Mouse (Mus musculus) heart, adult 2 months (tissue): ENCODE measurements around the gene Ntn1. TPM values are rescaled to one million over a fixed set of nuclear protein-coding genes. Genes with fewer than 3 reads are reported as not detected.
A peak's percentile ranks its signal among the peaks of the same experiment; 100 is the strongest.

Source experiments
- DNase-seq, 2 experiments: peaks; one replicate each; pipeline ENCODE4 v3.0.0; 2021
- H3K27ac ChIP-seq: fragments of 200-600 bp; 2 replicates; pipeline ENCODE4 v1.8.1; 2022
- H3K27me3 ChIP-seq: fragments of 200-500 bp; 2 replicates; pipeline ENCODE4 v1.6.1; 2012; ENCODE audit warnings: mild to moderate bottlenecking, low read length, inconsistent platforms, mixed read lengths; ENCODE audit not compliant: control insufficient read depth, insufficient read depth
- H3K36me3 ChIP-seq: fragments of 200-500 bp; 2 replicates; pipeline ENCODE4 v1.6.1; 2012; ENCODE audit warnings: low read length, inconsistent platforms; ENCODE audit not compliant: control insufficient read depth, insufficient read depth
- H3K4me1 ChIP-seq: fragments of 200-500 bp; 2 replicates; pipeline ENCODE4 v1.6.1; 2011; ENCODE audit warnings: low read length; ENCODE audit not compliant: control insufficient read depth, insufficient read depth
- H3K4me3 ChIP-seq: fragments of 200-600 bp; 2 replicates; pipeline ENCODE4 v1.8.1; 2022
- H3K79me2 ChIP-seq: fragments of 200-500 bp; replicated peaks from 2 replicates; pipeline ENCODE4 v1.6.1; 2012; ENCODE audit warnings: mild to moderate bottlenecking, inconsistent platforms, low read length, moderate library complexity, mixed read lengths; ENCODE audit not compliant: control insufficient read depth, insufficient read depth
- H3K9ac ChIP-seq: fragments of 200-500 bp; 2 replicates; pipeline ENCODE4 v1.6.1; 2012; ENCODE audit warnings: low read depth, mild to moderate bottlenecking, control low read depth, inconsistent platforms, low read length, mixed read lengths
- CTCF ChIP-seq: fragments of 200-600 bp; IDR thresholded peaks from 2 replicates; pipeline ENCODE4 v1.8.1; 2022; ENCODE audit warnings: antibody characterized with exemption, mild to moderate bottlenecking, moderate library complexity
- EP300 ChIP-seq: fragments of 200-500 bp; IDR thresholded peaks from 2 replicates; pipeline ENCODE4 v1.6.1; 2011; ENCODE audit warnings: low read depth, low read length, control low read depth; ENCODE audit not compliant: insufficient read depth
- POLR2A ChIP-seq: fragments of 200-500 bp; IDR thresholded peaks from 2 replicates; pipeline ENCODE4 v1.6.1; 2011; ENCODE audit warnings: mild to moderate bottlenecking, low read depth, low read length, control low read depth; ENCODE audit not compliant: insufficient read depth
- WGBS: fragments of 180-500 bp; shearing (Covaris S2); methylation state at CpG from one replicate; pipeline ENCODE4 v1.1.7; 2018; 5-methylcytosine and 5-hydroxymethylcytosine counted together
- intact Hi-C: fragments of 180-260 bp; cut with DNase I; formaldehyde crosslinking; loops from one replicate; pipeline ENCODE4 v1.15.1; 2025
- polyA plus RNA-seq: library from polyadenylated mRNA; depleted of rRNA; stranded (reverse); fragments of >200 nt; gene quantifications from 2 replicates; pipeline ENCODE4 v1.2.3, GENCODE M21; 2012
- total RNA-seq, 2 experiments: library from RNA; stranded (reverse); gene quantifications; 2 replicates each; pipeline ENCODE4 v1.2.3; 2021

Gene Ntn1
- total and polyA plus RNA-seq, 3 experiments, result 32.4 to 70.5 (median 55.1) TPM

- Histone ChIP-seq H3K9ac (no peak overlapping the region), H3K27ac (no peak overlapping the region), H3K27me3 (no peaks in the 10 kb centered on the region), H3K4me1 (peaks cover 13% of the 10 kb centered on the region), H3K36me3 (no peaks in the 10 kb centered on the region; the same call in 1 of the 2 replicates), H3K4me3 (no peak overlapping the region), H3K79me2 (no peaks in the 10 kb centered on the region)
- intact Hi-C loops, result no loop called here
- WGBS, result 91% methylated on average over 12 of the region's 12 CpGs
- no peak for DNase-seq
- TF ChIP-seq CTCF (no peak), EP300 (no peak), POLR2A (no peak)
Observed at GRCm38 (mm10) chr11:68348851-68349250, 51.8 kb downstream of the Ntn1 start.

- Histone ChIP-seq H3K4me3 (no peak overlapping the region), H3K4me1 (peaks cover 13% of the 10 kb centered on the region), H3K9ac (no peak overlapping the region), H3K27ac (no peak overlapping the region), H3K27me3 (no peaks in the 10 kb centered on the region), H3K79me2 (no peaks in the 10 kb centered on the region), H3K36me3 (no peaks in the 10 kb centered on the region; the same call in 1 of the 2 replicates)
- WGBS, result 79% methylated on average over 6 of the region's 6 CpGs
- intact Hi-C loops, result no loop called here
- no peak for TF ChIP-seq EP300
- TF ChIP-seq CTCF, result no peak
- no peak for TF ChIP-seq POLR2A
- DNase-seq, result no peak
Observed at GRCm38 (mm10) chr11:68348083-68348482, 52.5 kb downstream of the Ntn1 start.

GRCm38 (mm10) chr11:68347508-68347907 lies 53.1 kb downstream of the Ntn1 start:
- no peak overlapping the region for H3K9ac ChIP-seq
- no peaks in the 10 kb centered on the region for H3K27me3 ChIP-seq
- DNase-seq, result no peak
- 85% methylated on average over 5 of the region's 5 CpGs for WGBS
- no peaks in the 10 kb centered on the region; the same call in 1 of the 2 replicates for H3K36me3 ChIP-seq
- no peak overlapping the region for H3K27ac ChIP-seq
- TF ChIP-seq POLR2A, result no peak
- no peak for TF ChIP-seq EP300
- TF ChIP-seq CTCF, result no peak
- no peaks in the 10 kb centered on the region for H3K79me2 ChIP-seq
- intact Hi-C loops, result no loop called here
- H3K4me3 ChIP-seq, result no peak overlapping the region
- H3K4me1 ChIP-seq, result peaks cover 14% of the 10 kb centered on the region

GRCm38 (mm10) chr11:68346099-68346498 lies 54.5 kb downstream of the Ntn1 start:
- H3K9ac ChIP-seq, result no peak overlapping the region
- no peak for DNase-seq
- 89% methylated on average over 5 of the region's 5 CpGs for WGBS
- H3K27ac ChIP-seq, result no peak overlapping the region
- TF ChIP-seq POLR2A (no peak), CTCF (no peak), EP300 (no peak)
- no peaks in the 10 kb centered on the region for H3K79me2 ChIP-seq
- intact Hi-C loops, result no loop called here
- H3K27me3 ChIP-seq, result no peaks in the 10 kb centered on the region
- H3K4me1 ChIP-seq, result peaks cover 18% of the 10 kb centered on the region
- H3K36me3 ChIP-seq, result no peaks in the 10 kb centered on the region; the same call in 1 of the 2 replicates
- H3K4me3 ChIP-seq, result no peak overlapping the region

GRCm38 (mm10) chr11:68344221-68344620 lies 56.4 kb downstream of the Ntn1 start:
- no peak overlapping the region for H3K9ac ChIP-seq
- TF ChIP-seq CTCF (no peak), EP300 (no peak), POLR2A (no peak)
- 8% methylated on average over 9 of the region's 9 CpGs for WGBS
- no peaks in the 10 kb centered on the region for H3K79me2 ChIP-seq
- H3K27me3 ChIP-seq, result no peaks in the 10 kb centered on the region
- intact Hi-C loops, result loop anchor here (2.0 to 5.0 kb wide), 2 partner anchors 43 to 57 kb away; no protein-coding TSS in a partner anchor
- H3K36me3 ChIP-seq, result no peaks in the 10 kb centered on the region; the same call in 1 of the 2 replicates
- peaks cover 22% of the 10 kb centered on the region for H3K4me1 ChIP-seq
- peak; percentile 48 to 57 for DNase-seq
- no peak overlapping the region; the same call in 1 of the 2 replicates for H3K4me3 ChIP-seq
- peak overlapping the region; percentile 79 for H3K27ac ChIP-seq

- Histone ChIP-seq H3K9ac (no peak overlapping the region), H3K4me3 (no peak overlapping the region), H3K36me3 (no peaks in the 10 kb centered on the region; the same call in 1 of the 2 replicates), H3K4me1 (peaks cover 22% of the 10 kb centered on the region), H3K27me3 (no peaks in the 10 kb centered on the region), H3K79me2 (no peaks in the 10 kb centered on the region), H3K27ac (peak overlapping the region; percentile 66)
- 96% methylated on average over 5 of the region's 5 CpGs for WGBS
- intact Hi-C loops, result loop anchor here (5.0 kb wide), 1 partner anchor 55 kb away; no protein-coding TSS in a partner anchor
- TF ChIP-seq POLR2A (no peak), CTCF (no peak), EP300 (no peak)
- DNase-seq, result no peak
Observed at GRCm38 (mm10) chr11:68342761-68343160, 57.9 kb downstream of the Ntn1 start.
